Mouse (Mus musculus) kidney, adult 2 months (tissue): ENCODE results near the gene Hdac11.

Experiments used
- CTCF ChIP-seq: fragments of 200-500 bp; conservative IDR thresholded peaks from 2 replicates; pipeline ENCODE4 v1.5.1; 2011; ENCODE audit warnings: low read depth, mild to moderate bottlenecking, control low read depth, low read length, moderate library complexity, mixed read lengths; ENCODE audit not compliant: insufficient read depth, insufficient read length
- POLR2A ChIP-seq: fragments of 200-500 bp; IDR thresholded peaks from one replicate; pipeline ENCODE4 v1.6.1; 2011; ENCODE audit warnings: low read depth, low read length, control low read depth

DNA sequence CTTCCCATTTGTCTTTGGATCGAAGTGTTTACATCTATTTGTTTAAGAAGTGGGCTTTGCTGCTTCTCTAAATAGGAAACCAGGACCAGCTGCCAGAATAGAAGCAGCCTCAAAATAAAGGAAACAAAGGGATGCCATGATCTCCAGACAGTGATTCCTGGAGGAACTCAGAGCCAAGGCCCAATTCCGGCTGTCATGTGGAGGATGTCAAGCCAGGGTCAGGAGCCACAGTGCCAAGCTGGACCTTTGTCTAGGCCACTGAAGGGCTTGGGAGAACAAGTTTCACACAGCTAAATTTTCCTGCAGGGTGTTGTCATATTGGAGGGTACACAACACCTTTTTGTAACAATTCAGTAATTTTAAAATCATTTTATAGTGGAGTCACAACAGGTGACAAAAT, 36.3 kb upstream of the Hdac11 start:
- TF ChIP-seq CTCF (no peak), POLR2A (no peak)
